Mouse (Mus musculus): Measurements from ENCODE around the gene Sema4d. TPM values are rescaled to one million over a fixed set of nuclear protein-coding genes. Genes with fewer than 3 reads are reported as not detected.
A peak's percentile ranks its signal among the peaks of the same experiment; 100 is the strongest.

Gene Sema4d
- total and polyA plus RNA-seq, 3 experiments: 12.8 to 67.1 (median 16.7) TPM

- Histone ChIP-seq H3K9ac (ENCODE audit: insufficient read depth, low read depth) (0 out of 2 replicates have a peak overlapping the region, but pooled peaks have one; percentile 30), H3K79me2 (replicated peaks; ENCODE audit: control insufficient read depth, extremely low read depth, insufficient read depth, poor library complexity, severe bottlenecking) (peaks cover 11% of the 10 kb centered on the region), H3K9me3 (replicated peaks; ENCODE audit: low read length) (peaks cover 2% of the 10 kb centered on the region), H3K27ac (ENCODE audit: insufficient read depth, low read depth) (peak overlapping the region; percentile 95), H3K27me3 (replicated peaks) (no peaks in the 10 kb centered on the region), H3K4me3 (replicated peaks in 1 of 3; ENCODE audit: low read depth in 2 of 3, low read length in 2 of 3, poor library complexity in 1 of 3) (peak overlapping the region in 2 of 3 experiments; percentile 36 to 50), H3K4me2 (ENCODE audit: insufficient read depth, low read depth, poor library complexity, severe bottlenecking) (peak overlapping the region; percentile 53), H3K4me1 (ENCODE audit: control insufficient read depth in 1 of 2, insufficient read depth in 2 of 2) (peaks cover 57 to 88% of the 10 kb centered on the region in 2 experiments), H3K36me3 (replicated peaks in 1 of 2; ENCODE audit: control insufficient read depth in 1 of 2, insufficient read depth in 1 of 2, low read length in 1 of 2) (peaks cover 10 to 42% of the 10 kb centered on the region in 2 experiments)
- TF ChIP-seq IRF4 (IDR thresholded peaks at IDR 0.05; ENCODE audit: low read depth, low read length) (no peak), CHD2 (IDR thresholded peaks at IDR 0.05; ENCODE audit: low read length) (no peak)
- no peak for DNase-seq (ENCODE audit: extremely low read depth)
- in situ Hi-C loops (cut with MboI; ENCODE audit: low pct_ligation_motif_present, low pct_unique_long_range_greater_than_20kb, low sequenced_read_pairs): no loop called here
- dilution Hi-C loops (cut with MboI; ENCODE audit: extremely low pct_ligation_motif_present, extremely low pct_unique_long_range_greater_than_20kb, low sequenced_read_pairs): no loop called here
Measured at GRCm38 (mm10) chr13:51731474-51731873, 62.1 kb downstream of the Sema4d start.

DNA sequence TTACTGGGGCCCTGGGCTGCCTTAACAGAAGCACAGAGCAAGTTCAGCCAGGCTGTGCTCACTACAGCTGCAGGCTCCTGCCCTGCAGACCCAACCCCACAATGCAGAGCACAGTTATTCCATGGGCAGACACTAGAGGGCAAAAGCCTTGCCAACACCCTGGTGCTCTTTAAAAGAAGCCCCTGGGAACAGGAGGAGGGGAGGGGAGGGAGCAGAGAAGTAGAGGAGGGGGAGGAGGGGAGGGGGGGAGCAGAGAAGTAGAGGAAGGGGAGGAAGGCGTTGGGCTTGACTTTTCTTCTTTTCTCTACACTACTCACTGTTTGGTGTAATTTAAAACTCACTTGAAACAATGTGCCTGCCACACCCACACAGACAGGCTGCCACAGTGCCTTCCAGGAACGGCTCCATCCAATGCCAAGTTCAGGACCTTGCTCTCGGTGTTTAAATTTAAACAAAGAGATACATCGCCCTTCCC lies 63.6 kb downstream of the Sema4d start:
- no peak overlapping the region for H3K9ac ChIP-seq (ENCODE audit: insufficient read depth, low read depth)
- peaks cover 16 to 54% of the 10 kb centered on the region in 2 experiments for H3K36me3 ChIP-seq (replicated peaks in 1 of 2; ENCODE audit: control insufficient read depth in 1 of 2, insufficient read depth in 1 of 2, low read length in 1 of 2)
- H3K4me3 ChIP-seq (replicated peaks in 1 of 3; ENCODE audit: low read depth in 2 of 3, low read length in 2 of 3, poor library complexity in 1 of 3): no peak overlapping the region
- peaks cover 2% of the 10 kb centered on the region for H3K9me3 ChIP-seq (replicated peaks; ENCODE audit: low read length)
- no peaks in the 10 kb centered on the region for H3K27me3 ChIP-seq (replicated peaks)
- H3K27ac ChIP-seq (ENCODE audit: insufficient read depth, low read depth): no peak overlapping the region
- H3K79me2 ChIP-seq (replicated peaks; ENCODE audit: control insufficient read depth, extremely low read depth, insufficient read depth, poor library complexity, severe bottlenecking): peaks cover 8% of the 10 kb centered on the region
- no peak overlapping the region for H3K4me2 ChIP-seq (ENCODE audit: insufficient read depth, low read depth, poor library complexity, severe bottlenecking)
- no peak for DNase-seq (ENCODE audit: extremely low read depth)
- TF ChIP-seq IRF4 (IDR thresholded peaks at IDR 0.05; ENCODE audit: low read depth, low read length): no peak
- TF ChIP-seq JUN (IDR thresholded peaks at IDR 0.05; ENCODE audit: insufficient read depth, low read depth, low read length): no peak
- no peak for TF ChIP-seq TCF12 (IDR thresholded peaks at IDR 0.05; ENCODE audit: low read depth, low read length)
- TF ChIP-seq CTCF (conservative IDR thresholded peaks at IDR 0.05 in 1 of 2, IDR thresholded peaks at IDR 0.05 in 1 of 2; ENCODE audit: low read depth in 2 of 2, low read length in 2 of 2): peak; percentile 21 to 65; a peak in 3 of 4 replicates
- peak; percentile 47 for TF ChIP-seq RAD21 (IDR thresholded peaks at IDR 0.05; ENCODE audit: low read depth, low read length)
- TF ChIP-seq SMC3 (IDR thresholded peaks at IDR 0.05; ENCODE audit: low read depth, low read length): peak; percentile 54
- in situ Hi-C loops (cut with MboI; ENCODE audit: low pct_ligation_motif_present, low pct_unique_long_range_greater_than_20kb, low sequenced_read_pairs): no loop called here
- dilution Hi-C loops (cut with MboI; ENCODE audit: extremely low pct_ligation_motif_present, extremely low pct_unique_long_range_greater_than_20kb, low sequenced_read_pairs): no loop called here
- peaks cover 51 to 86% of the 10 kb centered on the region in 2 experiments for H3K4me1 ChIP-seq (ENCODE audit: control insufficient read depth in 1 of 2, insufficient read depth in 2 of 2)

GRCm38 (mm10) chr13:51727364-51727763 lies 66.2 kb downstream of the Sema4d start:
- H3K4me2 ChIP-seq (ENCODE audit: insufficient read depth, low read depth, poor library complexity, severe bottlenecking): no peak overlapping the region
- no peak overlapping the region for H3K27ac ChIP-seq (ENCODE audit: insufficient read depth, low read depth)
- no peak overlapping the region for H3K4me3 ChIP-seq (replicated peaks in 1 of 3; ENCODE audit: low read depth in 2 of 3, low read length in 2 of 3, poor library complexity in 1 of 3)
- peaks cover 2% of the 10 kb centered on the region for H3K9me3 ChIP-seq (replicated peaks; ENCODE audit: low read length)
- in situ Hi-C loops (cut with MboI; ENCODE audit: low pct_ligation_motif_present, low pct_unique_long_range_greater_than_20kb, low sequenced_read_pairs): no loop called here
- DNase-seq (ENCODE audit: extremely low read depth): no peak
- H3K4me1 ChIP-seq (ENCODE audit: control insufficient read depth in 1 of 2, insufficient read depth in 2 of 2): peaks cover 36 to 70% of the 10 kb centered on the region in 2 experiments
- H3K27me3 ChIP-seq (replicated peaks): no peaks in the 10 kb centered on the region
- peaks cover 28 to 77% of the 10 kb centered on the region in 2 experiments for H3K36me3 ChIP-seq (replicated peaks in 1 of 2; ENCODE audit: control insufficient read depth in 1 of 2, insufficient read depth in 1 of 2, low read length in 1 of 2)
- H3K9ac ChIP-seq (ENCODE audit: insufficient read depth, low read depth): no peak overlapping the region
- dilution Hi-C loops (cut with MboI; ENCODE audit: extremely low pct_ligation_motif_present, extremely low pct_unique_long_range_greater_than_20kb, low sequenced_read_pairs): no loop called here
- peaks cover 4% of the 10 kb centered on the region; the same call in 1 of the 2 replicates for H3K79me2 ChIP-seq (replicated peaks; ENCODE audit: control insufficient read depth, extremely low read depth, insufficient read depth, poor library complexity, severe bottlenecking)
- TF ChIP-seq HCFC1 (IDR thresholded peaks at IDR 0.05; ENCODE audit: low read depth, low read length): no peak
- TF ChIP-seq MAFK (IDR thresholded peaks at IDR 0.05; ENCODE audit: insufficient replicate concordance, low read length): no peak

All from CH12.LX (cell line).